9 mouse cellular contexts compared by ENCODE assay signal in the genomic region with DNA sequence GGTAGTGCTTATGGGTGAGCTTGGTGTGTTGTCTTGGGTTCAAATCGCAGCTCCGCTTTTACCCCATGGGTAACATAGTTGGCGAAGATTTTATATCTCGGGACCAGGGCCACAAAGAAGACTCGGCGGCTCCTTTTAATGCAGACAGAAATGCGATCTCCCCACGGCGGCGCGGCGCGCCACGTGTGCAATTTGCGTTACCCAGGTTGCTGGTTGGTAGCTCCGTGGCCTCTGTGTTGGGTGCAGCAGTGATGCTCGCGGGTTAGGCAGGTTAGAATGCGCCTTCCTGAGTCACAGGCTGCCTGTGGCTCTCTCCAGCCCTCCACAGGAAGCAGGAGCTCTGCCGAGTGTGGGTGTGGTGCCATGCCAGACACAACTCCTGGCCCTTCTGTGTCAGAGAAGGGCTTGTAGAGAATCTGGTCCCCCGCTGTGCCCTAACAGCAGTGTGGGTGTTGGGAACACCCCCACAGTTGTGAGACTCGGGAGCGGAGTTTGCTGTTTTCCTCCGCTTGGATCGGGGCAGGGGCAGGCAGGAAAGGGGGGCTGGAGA. TPM values are rescaled to one million over a fixed set of nuclear protein-coding genes. Genes with fewer than 3 reads are reported as not detected.
DNase-seq lines count a peak whose midpoint lies in the region; ATAC-seq and TF ChIP-seq lines count a peak whose summit lies in the region.
"Had no signal": no experiment of that assay in that cellular context is flagged by ENCODE, and none has a peak within 500 bp of the region (broad histone marks: within the 10 kb centered on the region; RNA-seq: fewer than 3 reads in every experiment).

No protein-coding gene starts in this region.

- peak overlapping the region; percentile 45 for H3K4me2 ChIP-seq in liver, embryonic 11.5 days
- peak overlapping the region; percentile 55 for H3K4me2 ChIP-seq in embryonic facial prominence, embryonic 15.5 days (replicated peaks)
- peak overlapping the region; percentile 63 for H3K4me2 ChIP-seq in limb, embryonic 12.5 days

- 13% methylated on average over 25 of the region's 25 CpGs for WGBS in liver, embryonic 11.5 days
- WGBS in embryonic facial prominence, embryonic 15.5 days, result 5% methylated on average over 25 of the region's 25 CpGs
- 7% methylated on average over 25 of the region's 25 CpGs for WGBS in limb, embryonic 12.5 days
- WGBS in olfactory bulb, adult 2 months, result 10% methylated on average over 25 of the region's 25 CpGs

- H3K27ac ChIP-seq in liver, embryonic 11.5 days (ENCODE audit: low read depth, low read length), result no peak overlapping the region
- no peak overlapping the region for H3K27ac ChIP-seq in embryonic facial prominence, embryonic 15.5 days (replicated peaks)
- H3K27ac ChIP-seq in limb, embryonic 12.5 days, result no peak overlapping the region
- H3K27ac ChIP-seq in olfactory bulb, adult 2 months (ENCODE audit: insufficient read depth, low read depth, low read length), result no peak overlapping the region

- no peaks in the 10 kb centered on the region for H3K9me3 ChIP-seq in liver, embryonic 11.5 days (ENCODE audit: control insufficient read depth, low read length)
- 0 out of 2 replicates have a peak, but pooled peaks cover 8% of the 10 kb centered on the region for H3K9me3 ChIP-seq in embryonic facial prominence, embryonic 15.5 days (replicated peaks)
- peaks cover 7% of the 10 kb centered on the region for H3K9me3 ChIP-seq in limb, embryonic 12.5 days

- peaks cover 50% of the 10 kb centered on the region for H3K27me3 ChIP-seq in liver, embryonic 11.5 days (replicated peaks; ENCODE audit: control insufficient read depth, insufficient read depth, low read length)
- H3K27me3 ChIP-seq in embryonic facial prominence, embryonic 15.5 days, result peaks cover 22% of the 10 kb centered on the region
- H3K27me3 ChIP-seq in limb, embryonic 12.5 days, result peaks cover 53% of the 10 kb centered on the region

- H3K4me3 ChIP-seq in liver, embryonic 11.5 days (ENCODE audit: low read depth, low read length), result no peak overlapping the region
- peak overlapping the region; percentile 38 for H3K4me3 ChIP-seq in embryonic facial prominence, embryonic 15.5 days (replicated peaks)
- H3K4me3 ChIP-seq in limb, embryonic 12.5 days (replicated peaks), result peak overlapping the region; percentile 36
- 0 out of 2 replicates have a peak overlapping the region, but pooled peaks have one; percentile 0 for H3K4me3 ChIP-seq in olfactory bulb, adult 2 months (ENCODE audit: insufficient read depth, low read depth, low read length)

- no peaks in the 10 kb centered on the region; the same call in 1 of the 2 replicates for H3K4me1 ChIP-seq in liver, embryonic 11.5 days (replicated peaks; ENCODE audit: control insufficient read depth, insufficient read depth, low read length)
- peaks cover 22% of the 10 kb centered on the region for H3K4me1 ChIP-seq in embryonic facial prominence, embryonic 15.5 days
- H3K4me1 ChIP-seq in limb, embryonic 12.5 days (replicated peaks), result peaks cover 23% of the 10 kb centered on the region
- peaks cover 35% of the 10 kb centered on the region for H3K4me1 ChIP-seq in olfactory bulb, adult 2 months (ENCODE audit: control insufficient read depth, insufficient read depth, low read length)

- H3K9ac ChIP-seq in liver, embryonic 11.5 days (ENCODE audit: low read depth, low read length), result no peak overlapping the region
- H3K9ac ChIP-seq in embryonic facial prominence, embryonic 15.5 days, result 0 out of 2 replicates have a peak overlapping the region, but pooled peaks have one; percentile 4
- no peak overlapping the region for H3K9ac ChIP-seq in limb, embryonic 12.5 days (replicated peaks)

- no peaks in the 10 kb centered on the region for H3K36me3 ChIP-seq in liver, embryonic 11.5 days (ENCODE audit: control insufficient read depth, insufficient read depth, low read length)
- no peaks in the 10 kb centered on the region for H3K36me3 ChIP-seq in embryonic facial prominence, embryonic 15.5 days
- no peaks in the 10 kb centered on the region for H3K36me3 ChIP-seq in limb, embryonic 12.5 days

- ATAC-seq in liver, embryonic 11.5 days (replicated peaks; ENCODE audit: low FRiP score), result no peak
- no peak for ATAC-seq in embryonic facial prominence, embryonic 15.5 days (ENCODE audit: insufficient number of reproducible peaks, low FRiP score, low TSS enrichment, low read depth)
- ATAC-seq in limb, embryonic 12.5 days (ENCODE audit: insufficient number of reproducible peaks, insufficient read depth, low FRiP score, low TSS enrichment, low read depth), result no peak
- no peak for ATAC-seq in CD4-positive, CD25-positive, alpha-beta regulatory T cell, adult 4 months

- DNase-seq in liver, embryonic 11.5 days (ENCODE audit: low spot score), result no peak
- no peak for DNase-seq in liver
- no peak for DNase-seq in B cell, adult 2 months
- no peak for DNase-seq in left cerebral cortex, adult 18-20 months (ENCODE audit: low spot score in 2 of 2)

- no peak for TF ChIP-seq POLR2A in olfactory bulb, adult 2 months (IDR thresholded peaks at IDR 0.05; ENCODE audit: insufficient read depth, low read depth, low read length)

- TF ChIP-seq CTCF in olfactory bulb, adult 2 months (IDR thresholded peaks at IDR 0.05; ENCODE audit: insufficient read depth, low read depth, low read length), result no peak

RNA-seq across cellular contexts. Expression of gene Bdkrb2, which starts 0.8 kb away (rescaled TPM):
- not detected in 2 replicates for polyA plus RNA-seq in liver, embryonic 11.5 days (2014; fragmentation: Nextera tagmentation; extraction: Ambion mirVana)
- 2.6 and 2.8 TPM in 2 replicates for polyA plus RNA-seq in embryonic facial prominence, embryonic 15.5 days (2015; fragmentation: Nextera tagmentation; extraction: Ambion mirVana)
- 1.5 and 1.8 TPM in 2 replicates for polyA plus RNA-seq in limb, embryonic 12.5 days (2016; fragmentation: Nextera tagmentation; extraction: Ambion mirVana)
- polyA plus RNA-seq in olfactory bulb, adult 2 months (2012; ENCODE audit: insufficient read depth, insufficient read length, low replicate concordance, missing spikeins), result not detected in 2 replicates
- polyA plus RNA-seq in CD4-positive, CD25-positive, alpha-beta regulatory T cell, adult 4 months (2017; shearing (Covaris generic)), result not detected
- under 1 TPM; 0.58 to 0.96 TPM for total RNA-seq in left cerebral cortex, adult 18-20 months (2021)
- total RNA-seq: hematopoietic stem cell, adult 5-6 weeks had no signal

RNA-seq across cellular contexts. Expression of gene Bdkrb1, which starts 39.1 kb away (rescaled TPM):
- polyA plus RNA-seq in liver, embryonic 11.5 days (2014; fragmentation: Nextera tagmentation; extraction: Ambion mirVana), result 0.31 and 0.37 TPM in 2 replicates
- polyA plus RNA-seq in embryonic facial prominence, embryonic 15.5 days (2015; fragmentation: Nextera tagmentation; extraction: Ambion mirVana), result 0.52 and 0.53 TPM in 2 replicates
- polyA plus RNA-seq in limb, embryonic 12.5 days (2016; fragmentation: Nextera tagmentation; extraction: Ambion mirVana), result not detected in 2 replicates
- not detected in 2 replicates for polyA plus RNA-seq in olfactory bulb, adult 2 months (2012; ENCODE audit: insufficient read depth, insufficient read length, low replicate concordance, missing spikeins)
- 1 to 10 TPM; 3.1 to 3.5 TPM for polyA plus RNA-seq in CD4-positive, CD25-positive, alpha-beta regulatory T cell, adult 4 months (2017; shearing (Covaris generic))
- not detected for total RNA-seq in left cerebral cortex, adult 18-20 months (2021)
- total RNA-seq: hematopoietic stem cell, adult 5-6 weeks had no signal
